Mouse (Mus musculus) small intestine, adult 2 months (tissue): ENCODE results near the gene Comp. TPM values are rescaled to one million over a fixed set of nuclear protein-coding genes. Genes with fewer than 3 reads are reported as not detected.

Experiments used
- H3K27ac ChIP-seq: fragments of 200-500 bp; 2 replicates; pipeline ENCODE4 v1.5.1; 2012; ENCODE audit warnings: low read depth, low read length, control low read depth, inconsistent platforms; ENCODE audit not compliant: insufficient read depth
- H3K27me3 ChIP-seq: fragments of 200-500 bp; 2 replicates; pipeline ENCODE4 v1.6.1; 2012; ENCODE audit warnings: mild to moderate bottlenecking, moderate library complexity, low read length, inconsistent platforms; ENCODE audit not compliant: control insufficient read depth, insufficient read depth
- H3K36me3 ChIP-seq: fragments of 200-500 bp; 2 replicates; pipeline ENCODE4 v1.6.1; 2012; ENCODE audit warnings: mild to moderate bottlenecking, low read length, control low read depth, inconsistent platforms; ENCODE audit not compliant: control insufficient read depth, insufficient read depth
- H3K4me1 ChIP-seq: fragments of 200-500 bp; 2 replicates; pipeline ENCODE4 v1.6.1; 2012; ENCODE audit warnings: low read length, inconsistent platforms, mixed read lengths; ENCODE audit not compliant: control insufficient read depth, insufficient read depth, insufficient read length
- H3K4me3 ChIP-seq: fragments of 200-500 bp; 2 replicates; pipeline ENCODE4 v1.5.1; 2012; ENCODE audit warnings: low read depth, mild to moderate bottlenecking, control low read depth, inconsistent platforms, low read length, moderate library complexity
- CTCF ChIP-seq: fragments of 200-500 bp; IDR thresholded peaks from 2 replicates; pipeline ENCODE4 v1.5.1; 2012; ENCODE audit warnings: low read depth, mild to moderate bottlenecking, control low read depth, inconsistent platforms, low read length, moderate library complexity, mixed read lengths; ENCODE audit not compliant: insufficient replicate concordance, insufficient read length; ENCODE audit errors: extremely low read depth
- POLR2A ChIP-seq: fragments of 200-500 bp; IDR thresholded peaks from 2 replicates; pipeline ENCODE4 v1.6.1; 2012; ENCODE audit warnings: low read depth, mild to moderate bottlenecking, control low read depth, inconsistent platforms, low read length, moderate library complexity
- WGBS: fragments of 180-500 bp; shearing (Covaris S2); methylation state at CpG from one replicate; pipeline ENCODE4 v1.1.7; 2018; 5-methylcytosine and 5-hydroxymethylcytosine counted together
- polyA plus RNA-seq: library from polyadenylated mRNA; depleted of rRNA; stranded (reverse); fragments of >200 nt; gene quantifications from 2 replicates; pipeline ENCODE4 v1.2.3, GENCODE M21; 2012

Comp gene
- polyA plus RNA-seq, 1 experiment, result 1.2 TPM

- TF ChIP-seq POLR2A (no peak), CTCF (no peak)
- H3K36me3 ChIP-seq, result no peaks in the 10 kb centered on the region
- WGBS, result 94% methylated on average over 5 of the region's 5 CpGs
These were observed 36.9 kb downstream of the Comp start for GRCm38 (mm10) chr8:70410281-70410680.

GRCm38 (mm10) chr8:70414310-70414946, 41.1 kb downstream of the Comp start:
- H3K4me1 ChIP-seq, result no peaks in the 10 kb centered on the region; the same call in 1 of the 2 replicates
- H3K27me3 ChIP-seq, result no peaks in the 10 kb centered on the region
- no peaks in the 10 kb centered on the region for H3K36me3 ChIP-seq
- no peak overlapping the region for H3K27ac ChIP-seq
- H3K4me3 ChIP-seq, result no peak overlapping the region
- no peak for TF ChIP-seq CTCF
- TF ChIP-seq POLR2A, result no peak
- 85% methylated on average over 6 of the region's 6 CpGs for WGBS

More at GRCm38 (mm10) chr8:70410281-70410680, 36.9 kb downstream of the Comp start:
- Histone ChIP-seq H3K4me3 (no peak overlapping the region), H3K27ac (no peak overlapping the region), H3K27me3 (no peaks in the 10 kb centered on the region), H3K4me1 (peaks cover 23% of the 10 kb centered on the region)

GRCm38 (mm10) chr8:70415540-70416451, 42.4 kb downstream of the Comp start:
- Histone ChIP-seq H3K4me3 (no peak overlapping the region), H3K36me3 (no peaks in the 10 kb centered on the region), H3K27me3 (no peaks in the 10 kb centered on the region), H3K27ac (no peak overlapping the region), H3K4me1 (no peaks in the 10 kb centered on the region)
- WGBS, result 87% methylated on average over 8 of the region's 8 CpGs
- TF ChIP-seq CTCF (peak; percentile 18; the same call in 1 of the 2 replicates), POLR2A (no peak)

GRCm38 (mm10) chr8:70416941-70417340, 43.6 kb downstream of the Comp start:
- TF ChIP-seq POLR2A (no peak), CTCF (no peak)
- H3K36me3 ChIP-seq, result no peaks in the 10 kb centered on the region
- H3K27me3 ChIP-seq, result no peaks in the 10 kb centered on the region
- no peak overlapping the region for H3K4me3 ChIP-seq
- no peaks in the 10 kb centered on the region for H3K4me1 ChIP-seq
- H3K27ac ChIP-seq, result no peak overlapping the region
- WGBS, result 70% methylated on average over 6 of the region's 6 CpGs

GRCm38 (mm10) chr8:70417914-70418313, 44.6 kb downstream of the Comp start:
- 78% methylated on average over 10 of the region's 10 CpGs for WGBS
- Histone ChIP-seq H3K4me3 (no peak overlapping the region), H3K27me3 (no peaks in the 10 kb centered on the region), H3K4me1 (no peaks in the 10 kb centered on the region), H3K27ac (no peak overlapping the region), H3K36me3 (no peaks in the 10 kb centered on the region)
- TF ChIP-seq CTCF, result no peak
- no peak for TF ChIP-seq POLR2A

GRCm38 (mm10) chr8:70418954-70419353, 45.6 kb downstream of the Comp start:
- Histone ChIP-seq H3K4me3 (no peak overlapping the region), H3K36me3 (no peaks in the 10 kb centered on the region), H3K27me3 (no peaks in the 10 kb centered on the region), H3K4me1 (no peaks in the 10 kb centered on the region), H3K27ac (no peak overlapping the region)
- 57% methylated on average over 14 of the region's 14 CpGs for WGBS
- TF ChIP-seq CTCF, result no peak
- TF ChIP-seq POLR2A, result no peak

DNA sequence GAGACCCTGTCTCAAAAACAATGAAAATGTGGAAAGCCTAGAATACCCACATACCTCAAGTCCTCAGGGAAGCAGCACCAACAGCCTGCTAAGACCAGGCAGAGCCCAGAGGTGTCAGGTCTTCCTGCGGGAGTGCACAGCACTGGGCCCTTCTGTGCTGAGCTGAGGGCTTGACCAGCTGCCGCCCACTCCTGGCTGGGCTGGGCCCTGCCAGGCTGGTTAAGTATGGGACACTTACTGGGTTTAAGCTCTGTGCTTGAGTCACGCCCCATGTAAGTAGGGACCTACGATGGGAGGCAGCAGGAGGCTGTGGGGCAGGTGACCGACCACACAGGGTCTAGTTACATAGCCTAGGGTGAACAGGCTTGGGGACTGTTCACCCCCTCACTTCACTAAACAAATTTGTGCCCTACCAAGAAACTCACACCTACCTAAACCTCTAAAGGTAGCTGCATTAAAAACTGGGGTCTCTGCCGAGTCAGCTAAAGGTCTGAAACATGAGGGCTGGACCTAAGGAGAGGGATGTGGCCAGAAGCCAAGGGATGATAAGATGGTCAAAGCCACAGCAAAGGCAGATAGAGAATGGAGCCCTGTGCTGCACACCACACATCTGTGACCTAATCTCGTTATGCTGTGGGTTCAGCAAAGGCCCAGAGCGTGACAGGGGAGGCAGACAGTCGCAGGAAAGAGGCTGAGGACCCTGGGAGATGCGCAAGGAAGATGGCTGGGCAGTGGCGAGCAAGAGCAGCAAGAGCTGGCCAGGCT, 46.7 kb downstream of the Comp start:
- H3K4me1 ChIP-seq, result no peaks in the 10 kb centered on the region
- H3K27ac ChIP-seq, result no peak overlapping the region
- WGBS, result 87% methylated on average over 11 of the region's 11 CpGs
- no peak overlapping the region for H3K4me3 ChIP-seq
- no peaks in the 10 kb centered on the region for H3K27me3 ChIP-seq
- no peak for TF ChIP-seq POLR2A
- no peak for TF ChIP-seq CTCF
- H3K36me3 ChIP-seq, result no peaks in the 10 kb centered on the region
